Mouse (Mus musculus): ENCODE measurements around the gene Timd4.

DNA sequence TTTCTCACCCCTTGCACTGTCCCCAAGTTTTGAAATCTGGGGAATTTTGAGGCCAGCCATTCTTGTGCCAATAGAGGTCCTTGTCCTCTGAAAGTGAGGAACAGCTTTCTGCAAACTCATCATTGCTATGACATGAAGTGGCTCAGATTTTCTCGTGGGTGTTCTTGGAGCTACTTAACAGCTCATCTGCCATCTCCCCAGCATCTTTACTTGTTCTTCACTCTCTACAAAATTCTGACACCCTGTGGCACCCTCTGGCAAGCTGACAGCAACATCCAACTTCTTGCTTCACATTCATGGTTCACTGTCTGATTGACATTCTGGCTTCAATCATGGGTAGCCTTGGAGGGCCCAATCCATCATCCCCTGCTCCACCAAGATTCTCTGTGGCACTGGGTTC, 65.2 kb downstream of the Timd4 start:
- no peak for TF ChIP-seq CTCF (IDR thresholded peaks at IDR 0.05; ENCODE audit: extremely low read depth, insufficient read length, insufficient replicate concordance, low read depth, low read length)
- TF ChIP-seq POLR2A (IDR thresholded peaks at IDR 0.05; ENCODE audit: low read depth, low read length): no peak

Data from small intestine, adult 2 months (tissue).